Mouse (Mus musculus) left cerebral cortex, adult 8-10 months (tissue): ENCODE measurements at regions not wholly inside any gene's neighbourhood (a gene's known extent, or its start where the extent isn't known, plus 50 kb on each side); places are given as distances from the start of the nearest gene placed in this dataset.

Experiments
- DNase-seq, 2 experiments: peaks; one replicate each; pipeline ENCODE4 v3.0.0; 2022; ENCODE audit warnings: low spot score in 2 of 2

DNA sequence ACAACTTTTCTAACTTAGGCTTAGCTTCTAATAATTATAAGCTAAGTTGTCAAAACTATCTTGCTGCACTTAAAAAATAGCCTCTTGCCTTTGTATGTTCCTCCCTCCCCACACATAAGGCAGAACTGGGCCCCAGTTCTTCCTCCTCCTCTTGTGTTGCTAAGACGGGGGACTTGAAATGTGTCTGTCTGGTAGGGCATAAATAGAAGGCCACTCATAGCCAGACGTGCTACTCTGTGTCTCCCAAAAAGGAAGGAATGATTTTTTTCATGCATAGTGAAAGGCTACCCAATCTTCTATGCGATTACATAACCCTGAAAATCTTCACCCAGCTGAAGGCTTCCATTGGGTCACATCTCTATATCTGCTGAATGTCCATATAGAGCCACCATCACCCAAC is 183.5 kb downstream of the Hsfy2 start:
- DNase-seq, result no peak

DNA sequence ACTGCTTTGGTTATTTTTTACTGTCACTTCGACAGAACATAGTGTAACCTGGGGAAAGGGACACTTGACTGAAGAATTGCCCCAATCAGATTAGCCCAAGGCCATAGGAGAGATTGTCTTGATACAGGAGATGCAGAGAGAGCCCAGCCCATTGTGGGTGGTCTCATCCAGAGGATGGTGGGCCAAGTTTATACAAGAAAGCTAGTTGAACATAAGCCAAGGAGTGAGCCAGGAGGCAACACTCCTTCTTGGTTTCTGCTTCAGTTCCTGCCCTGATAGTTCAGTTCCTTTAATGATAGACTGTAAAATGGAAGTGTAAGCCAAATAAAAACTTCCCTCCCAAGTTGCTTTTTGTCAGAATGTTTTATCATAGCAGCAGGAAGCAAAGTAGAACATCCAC is 194.4 kb downstream of the Hsfy2 start:
- no peak for DNase-seq

DNA sequence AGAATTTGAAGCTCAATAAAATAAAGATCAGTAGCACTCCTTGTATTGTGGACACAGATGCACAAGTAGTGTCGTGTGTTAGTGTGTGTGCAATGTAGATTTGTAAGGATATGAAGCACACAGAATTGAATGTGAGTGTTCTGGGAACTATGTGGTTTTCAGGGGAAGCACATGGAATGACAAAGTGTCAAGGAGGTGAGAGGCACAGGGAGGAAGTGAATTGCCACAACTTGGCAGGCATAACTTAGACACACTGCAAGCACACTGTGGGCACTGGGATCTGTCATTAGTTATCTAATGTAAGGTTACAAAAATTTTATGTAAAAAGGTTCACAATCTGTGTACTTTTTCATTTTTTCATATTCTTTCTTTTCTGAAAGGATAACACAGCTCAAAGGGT is 230.4 kb downstream of the Hsfy2 start:
- no peak for DNase-seq

DNA sequence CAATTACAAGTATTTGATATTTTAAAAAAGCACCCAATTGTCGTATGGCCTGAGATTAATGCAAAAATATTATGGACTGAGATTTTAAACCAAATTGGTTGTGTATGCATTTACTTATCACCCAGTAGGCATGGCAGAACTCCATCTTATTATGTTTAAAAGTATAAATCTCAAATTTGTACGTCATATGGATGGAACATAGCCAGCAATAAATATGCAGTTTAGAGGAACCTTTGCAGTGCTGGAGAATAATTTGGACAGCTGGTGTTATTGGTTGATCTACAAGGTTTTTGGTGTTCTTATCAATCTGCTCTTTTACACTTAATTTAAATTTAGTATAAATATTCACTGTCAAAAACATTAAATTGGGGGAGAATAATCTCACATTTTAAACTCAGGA is 233.9 kb downstream of the Hsfy2 start:
- no peak for DNase-seq

- DNase-seq, result no peak
These were observed 241.4 kb downstream of the Hsfy2 start for GRCm38 (mm10) chr1:56395832-56396231.

GRCm38 (mm10) chr1:56387086-56387485 is 250.1 kb downstream of the Hsfy2 start:
- no peak for DNase-seq

DNA sequence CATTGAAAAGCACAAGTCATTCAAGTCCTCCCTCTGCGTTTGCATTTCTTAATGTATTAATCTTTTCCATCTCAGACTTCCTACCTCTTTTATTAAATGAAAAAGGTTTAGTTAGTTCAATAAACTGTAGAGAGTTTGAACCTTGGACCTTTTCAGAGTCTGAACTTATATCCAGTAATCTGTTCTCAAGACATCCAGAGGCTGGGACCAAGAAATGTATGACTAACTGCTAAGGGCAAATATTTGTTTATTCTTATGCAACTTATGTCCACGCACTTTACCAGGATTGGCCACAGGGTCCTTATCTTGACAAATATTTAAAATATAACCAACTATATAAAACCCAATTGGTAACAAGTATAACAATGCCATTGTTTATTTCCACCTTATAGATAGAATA is 270.9 kb downstream of the Hsfy2 start:
- no peak for DNase-seq

- DNase-seq, result no peak
These were observed 276.4 kb downstream of the Hsfy2 start for GRCm38 (mm10) chr1:56360857-56361256.

- DNase-seq, result no peak
These were observed 290.6 kb downstream of the Hsfy2 start for GRCm38 (mm10) chr1:56346638-56347037.

DNA sequence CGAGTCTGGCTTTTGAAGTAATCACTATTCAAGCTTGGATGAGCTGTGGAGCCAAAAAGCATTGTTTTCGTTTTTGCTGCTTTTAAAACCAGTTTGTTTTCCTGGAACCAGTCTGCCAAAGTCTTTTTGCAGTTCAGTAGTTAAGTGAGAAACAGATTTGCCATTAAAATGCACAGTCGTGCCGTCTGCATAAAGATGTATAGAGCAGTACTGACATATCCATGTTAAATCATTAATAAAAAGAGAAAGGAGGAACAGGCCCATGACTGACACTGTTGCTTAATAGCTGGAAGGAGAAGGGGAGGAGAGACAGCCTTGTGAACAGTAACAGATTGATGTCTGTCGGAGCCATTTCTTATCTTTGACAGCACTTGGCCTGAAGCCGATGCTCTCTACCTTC is 292.3 kb downstream of the Hsfy2 start:
- DNase-seq, result no peak

DNA sequence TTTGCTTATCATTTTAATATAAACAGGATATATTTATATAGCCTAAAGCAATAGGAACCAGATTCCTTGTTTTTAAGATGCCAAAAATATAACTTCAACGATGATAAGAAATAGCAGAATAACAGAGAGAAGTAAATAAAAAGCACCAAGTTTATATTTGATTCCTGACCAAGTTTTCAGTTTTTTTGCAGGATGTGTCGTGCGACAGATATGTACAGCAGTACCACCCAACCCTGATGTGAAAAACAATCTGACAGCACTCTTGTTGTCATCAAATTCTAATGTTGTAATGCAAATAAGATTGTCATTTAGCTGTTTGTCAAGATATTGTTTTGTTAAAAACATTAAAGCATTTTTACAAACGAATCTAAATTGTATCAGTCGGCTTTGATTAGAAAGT is 309.9 kb downstream of the Hsfy2 start:
- no peak for DNase-seq

DNA sequence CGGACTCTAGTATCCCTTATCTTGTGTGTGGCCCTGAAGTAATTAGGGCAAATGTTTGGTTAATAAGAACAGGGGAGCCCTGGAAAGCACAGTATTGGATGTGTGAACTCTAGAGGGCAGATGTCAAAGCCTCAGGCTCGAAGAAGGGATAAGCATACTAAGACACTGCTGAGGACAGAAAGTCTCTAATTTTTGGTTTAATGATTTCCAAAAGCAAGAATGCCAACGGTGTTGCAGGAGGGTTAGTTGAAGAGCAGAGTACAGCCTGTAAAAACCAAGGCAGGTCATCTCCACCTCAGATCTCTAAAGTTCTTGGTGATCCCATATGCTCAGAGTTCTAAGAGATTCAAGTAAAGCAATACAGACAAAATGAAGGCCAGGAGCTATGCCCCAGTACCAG is 328.6 kb downstream of the Hsfy2 start:
- DNase-seq, result no peak

GRCm38 (mm10) chr1:56294391-56294790 is 342.8 kb downstream of the Hsfy2 start:
- DNase-seq, result no peak

DNA sequence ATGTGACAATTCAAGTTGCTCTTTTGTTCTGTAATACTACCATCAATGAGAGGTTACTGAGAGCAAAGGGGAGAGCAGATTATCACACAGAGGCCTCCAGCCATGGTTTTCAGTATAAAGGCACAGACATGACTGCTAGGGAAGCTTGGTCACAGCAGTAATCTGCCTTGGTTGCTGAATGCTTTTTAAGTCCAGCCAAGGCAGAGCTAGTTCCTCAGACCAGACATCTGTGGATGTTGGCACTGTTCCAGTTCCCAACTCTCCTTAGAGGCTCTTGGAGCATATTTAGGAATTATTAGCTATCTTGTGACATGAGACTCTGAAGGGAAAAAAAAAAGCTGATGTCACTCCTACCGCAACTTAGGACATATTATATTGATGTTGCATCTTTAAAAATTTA is 347.5 kb downstream of the Hsfy2 start:
- DNase-seq, result no peak

DNA sequence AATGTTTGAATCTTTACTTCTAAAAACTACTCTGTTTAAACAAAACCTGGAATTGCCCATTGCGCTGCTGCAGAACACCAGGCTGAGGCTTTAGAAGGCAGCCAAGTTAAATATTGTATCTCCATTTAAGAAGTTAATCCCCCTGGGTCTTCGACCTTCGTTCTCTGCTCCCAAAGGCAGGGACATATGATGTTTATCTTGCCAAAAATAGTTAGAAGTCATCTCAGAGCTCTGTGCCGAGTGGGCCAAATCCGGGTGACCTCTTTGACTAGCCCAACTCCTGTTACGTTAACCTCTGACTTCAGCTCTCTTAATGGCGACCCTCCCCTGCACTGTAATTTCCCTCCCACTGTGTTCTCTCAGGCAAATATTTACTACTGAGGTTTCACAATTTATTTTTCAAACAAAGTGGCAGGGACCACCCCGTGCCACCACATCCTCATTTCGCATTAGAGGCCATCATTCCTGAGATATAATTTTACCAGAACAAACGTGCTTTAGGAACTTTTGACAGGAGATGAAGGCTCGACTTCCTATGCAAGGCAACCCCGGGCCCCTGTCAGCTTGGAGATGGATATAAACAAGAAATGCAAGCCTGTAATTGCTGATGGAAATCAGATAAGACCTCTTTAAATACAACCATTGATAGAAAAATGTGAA is 350.7 kb downstream of the Hsfy2 start:
- no peak for DNase-seq

DNA sequence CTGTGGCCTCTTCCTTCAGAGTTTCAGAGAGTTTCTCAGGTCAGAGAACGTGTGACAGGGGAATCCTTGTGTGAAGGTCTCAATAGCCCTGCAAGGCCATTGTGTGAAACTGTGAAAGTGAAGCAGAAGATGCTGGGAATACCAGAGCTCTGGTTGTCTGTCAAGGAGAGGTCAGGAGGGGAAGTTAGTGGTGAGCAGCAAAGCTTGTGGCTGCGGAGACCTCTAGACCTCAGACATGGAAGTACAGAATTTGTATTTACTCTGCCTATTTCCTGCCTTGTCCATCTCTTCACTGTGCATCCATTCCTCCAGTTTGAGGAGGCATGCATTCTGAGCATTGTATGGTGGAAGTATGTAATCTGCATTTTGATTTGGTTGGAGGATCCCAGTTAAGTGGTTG is 375.5 kb downstream of the Hsfy2 start:
- DNase-seq, result no peak

- no peak for DNase-seq
These were observed 376.5 kb downstream of the Hsfy2 start for GRCm38 (mm10) chr1:56260759-56261158.

DNA sequence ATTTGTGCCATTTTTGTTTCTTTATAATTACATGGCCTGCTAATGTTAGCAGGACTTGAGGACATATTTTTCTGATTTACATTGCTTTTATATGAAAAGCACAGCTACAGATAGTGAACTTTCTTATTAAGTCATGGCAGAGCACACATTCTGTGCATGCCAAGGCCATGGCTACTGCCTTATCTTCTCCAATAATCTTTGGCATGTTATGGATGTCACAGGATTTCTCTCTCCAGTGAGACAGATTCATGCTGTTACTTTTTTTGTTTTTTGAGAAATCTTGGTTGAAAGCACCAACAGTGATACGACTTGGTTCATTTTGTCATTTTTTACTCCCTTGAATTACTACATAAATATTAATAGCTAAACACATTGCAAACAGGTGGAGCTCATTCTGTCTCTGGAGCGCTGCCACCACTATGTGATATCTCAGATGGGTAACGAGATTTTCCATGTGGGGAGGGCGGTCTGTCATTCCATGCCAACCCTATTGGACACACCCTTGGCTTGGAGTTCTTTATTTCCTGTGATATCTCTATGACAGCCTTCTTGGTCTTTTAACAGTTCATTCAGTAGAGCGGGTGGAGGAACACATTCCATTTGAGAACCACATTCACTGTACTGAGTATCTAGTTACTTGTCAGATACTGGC is 380.3 kb downstream of the Hsfy2 start:
- no peak for DNase-seq

DNA sequence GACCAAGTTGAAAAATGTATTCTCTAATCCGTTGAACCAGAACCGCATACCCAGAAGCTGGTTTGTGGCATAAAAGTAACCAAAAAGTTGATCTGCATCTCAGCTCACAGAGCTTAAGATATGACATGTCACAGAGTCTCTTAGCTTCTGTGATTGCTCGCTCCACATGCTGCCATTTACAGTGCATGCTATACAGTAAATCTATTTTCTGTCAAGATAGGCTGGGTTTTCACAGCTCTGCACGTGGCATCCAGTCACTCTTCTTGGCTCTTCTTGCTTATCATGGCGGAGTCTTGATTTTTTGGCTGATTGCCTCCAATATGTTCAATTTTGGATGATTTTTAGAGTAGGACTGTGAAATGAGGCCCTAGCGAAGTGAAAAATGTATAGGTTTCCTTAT is 397.5 kb downstream of the Hsfy2 start:
- DNase-seq, result no peak

- no peak for DNase-seq
These were observed 410.8 kb downstream of the Hsfy2 start for GRCm38 (mm10) chr1:56226314-56227008.

DNA sequence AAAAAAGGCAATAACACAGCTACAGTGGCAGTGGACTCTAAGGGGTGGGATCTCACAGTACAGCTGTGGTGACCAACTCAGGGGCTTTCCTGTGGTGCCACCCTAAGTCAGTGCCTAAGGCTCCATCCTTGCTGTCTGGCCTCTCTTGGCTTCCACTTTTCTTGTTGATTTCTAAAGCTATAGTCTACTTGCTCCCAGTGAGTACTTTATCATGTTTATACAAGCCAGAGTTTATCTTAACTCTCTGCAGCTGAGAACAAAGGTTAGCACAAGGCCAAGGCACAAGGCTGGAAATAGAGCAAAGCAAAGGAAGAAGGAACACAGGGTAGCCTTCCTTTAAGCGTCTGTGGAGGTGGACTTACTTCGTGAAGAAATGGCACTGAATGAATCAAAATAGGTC is 417.5 kb downstream of the Hsfy2 start:
- no peak for DNase-seq

DNA sequence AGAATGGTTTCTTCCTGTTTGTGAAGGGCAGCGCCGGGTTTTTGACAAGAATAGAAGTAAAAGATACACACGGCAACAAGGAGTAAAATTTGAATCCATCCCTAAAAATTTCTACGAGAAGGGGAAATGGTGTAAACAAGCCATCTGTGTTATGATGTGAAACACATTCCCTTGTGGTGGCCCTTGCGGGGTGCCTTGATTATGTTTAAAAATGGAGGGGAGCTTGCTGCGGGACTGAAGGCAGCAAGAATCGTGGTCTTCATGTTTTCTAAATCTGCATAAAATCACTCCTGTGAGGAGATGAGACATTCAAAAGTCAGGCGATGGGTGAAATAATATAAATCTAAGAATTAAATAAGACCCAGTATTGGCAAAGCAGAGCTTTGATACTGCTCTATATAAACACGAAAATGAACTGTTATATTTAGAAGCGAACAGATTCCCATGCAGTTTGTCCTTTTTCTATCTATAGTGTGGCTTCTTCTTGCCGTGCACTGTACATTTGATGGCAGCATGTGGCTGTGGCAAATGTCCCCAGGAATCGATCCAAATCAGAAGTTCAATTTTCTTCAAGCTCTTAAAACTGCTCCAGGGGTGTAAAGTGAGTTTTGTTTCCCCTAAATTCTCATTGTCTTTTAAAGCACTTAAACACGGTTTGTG is 426.4 kb downstream of the Hsfy2 start:
- DNase-seq, result no peak
